Mouse (Mus musculus) myocyte (in vitro differentiated cells): ENCODE data around the gene Gripap1. TPM values are rescaled to one million over a fixed set of nuclear protein-coding genes. Genes with fewer than 3 reads are reported as not detected.
A peak's percentile ranks its signal among the peaks of the same experiment; 100 is the strongest.

Experiments
- H3K27me3 ChIP-seq: one replicate; pipeline ENCODE4 v1.6.1; 2011; ENCODE audit not compliant: control insufficient read depth, insufficient read depth, insufficient read length
- H3K36me3 ChIP-seq: one replicate; pipeline ENCODE4 v1.6.1; 2011; ENCODE audit not compliant: control insufficient read depth, insufficient read depth
- H3K4me2 ChIP-seq: one replicate; pipeline ENCODE4 v1.6.1; 2011; ENCODE audit warnings: low read depth, control low read depth
- H3K4me3 ChIP-seq: one replicate; pipeline ENCODE4 v1.5.1; 2011; ENCODE audit warnings: mild to moderate bottlenecking, control low read depth, moderate library complexity
- H3K79me2 ChIP-seq: one replicate; pipeline ENCODE4 v1.6.1; 2011; ENCODE audit not compliant: control insufficient read depth, insufficient read depth
- H3ac ChIP-seq: one replicate; pipeline ENCODE4 v1.6.1; 2011; ENCODE audit not compliant: control insufficient read depth, insufficient read length
- CEBPB ChIP-seq: IDR thresholded peaks from 2 replicates; pipeline ENCODE4 v1.6.1; 2011; ENCODE audit warnings: mild to moderate bottlenecking, moderate library complexity; ENCODE audit not compliant: poor library complexity, insufficient read depth, severe bottlenecking
- E2F4 ChIP-seq: IDR thresholded peaks from one replicate; pipeline ENCODE4 v1.6.1; 2011; ENCODE audit warnings: mild to moderate bottlenecking, control low read depth, moderate library complexity; ENCODE audit not compliant: insufficient read depth
- MAX ChIP-seq: IDR thresholded peaks from one replicate; pipeline ENCODE4 v1.6.1; 2011; ENCODE audit warnings: low read depth, mild to moderate bottlenecking, control low read depth
- MYOD1 ChIP-seq, 3 experiments: IDR thresholded peaks; one replicate each; pipeline ENCODE4 v1.6.1; 2011; ENCODE audit warnings: control low read depth in 2 of 3, low read depth in 2 of 3, mild to moderate bottlenecking in 2 of 3, moderate library complexity in 1 of 3; ENCODE audit not compliant: insufficient read length in 2 of 3, control insufficient read depth in 1 of 3
- MYOG ChIP-seq, 3 experiments: IDR thresholded peaks; one replicate each; pipeline ENCODE4 v1.6.1; 2011; ENCODE audit warnings: control low read depth in 2 of 3, low read depth in 2 of 3, mild to moderate bottlenecking in 2 of 3; ENCODE audit not compliant: insufficient read length in 2 of 3, control insufficient read depth in 1 of 3, insufficient read depth in 1 of 3
- POLR2A ChIP-seq: IDR thresholded peaks from one replicate; pipeline ENCODE4 v1.6.1; 2011; ENCODE audit warnings: low read depth, mild to moderate bottlenecking, control low read depth, moderate library complexity; ENCODE audit not compliant: insufficient read length
- POLR2AphosphoS2 ChIP-seq: IDR thresholded peaks from one replicate; pipeline ENCODE4 v1.6.1; 2011; ENCODE audit warnings: low read depth, control low read depth; ENCODE audit not compliant: insufficient read length
- REST ChIP-seq: IDR thresholded peaks from one replicate; pipeline ENCODE4 v1.6.1; 2011; ENCODE audit warnings: mild to moderate bottlenecking, control low read depth, moderate library complexity; ENCODE audit not compliant: insufficient read depth, insufficient read length
- SRF ChIP-seq: IDR thresholded peaks from one replicate; pipeline ENCODE4 v1.6.1; 2011; ENCODE audit warnings: low read depth; ENCODE audit not compliant: control insufficient read depth, insufficient read length
- TCF12 ChIP-seq: IDR thresholded peaks from one replicate; pipeline ENCODE4 v1.6.1; 2011; ENCODE audit warnings: mild to moderate bottlenecking, control low read depth; ENCODE audit not compliant: poor library complexity, insufficient read depth, severe bottlenecking
- TCF3 ChIP-seq: IDR thresholded peaks from one replicate; pipeline ENCODE4 v1.6.1; 2011; ENCODE audit warnings: low read depth, control low read depth; ENCODE audit not compliant: insufficient read length
- USF1 ChIP-seq: IDR thresholded peaks from one replicate; pipeline ENCODE4 v1.6.1; 2011; ENCODE audit warnings: low read depth, mild to moderate bottlenecking, control low read depth, moderate library complexity
- polyA plus RNA-seq: library from polyadenylated mRNA; unstranded; fragments of >200 nt; fragmentation: generic; extraction: Trizol; gene quantifications from one replicate; pipeline ENCODE4 v1.2.1, GENCODE M21; 2012; ENCODE audit warnings: missing spikeins

The Gripap1 gene
- polyA plus RNA-seq, 1 experiment, result 19.8 TPM

- Histone ChIP-seq H3ac (no peak overlapping the region), H3K4me2 (peak overlapping the region; percentile 73), H3K27me3 (no peaks in the 10 kb centered on the region), H3K36me3 (peaks cover 4% of the 10 kb centered on the region), H3K4me3 (peak overlapping the region; percentile 62), H3K79me2 (peaks cover 13% of the 10 kb centered on the region)
- TF ChIP-seq TCF3 (no peak), POLR2AphosphoS2 (peak; percentile 61), REST (no peak), MAX (no peak), CEBPB (0 out of 2 replicates have a peak, but pooled peaks have one; percentile 12), USF1 (no peak), E2F4 (no peak), POLR2A (peak; percentile 38), MYOD1 (IDR thresholded peaks at IDR 0.05; ENCODE audit: control insufficient read depth in 1 of 3, insufficient read length in 2 of 3, low read depth in 2 of 3) (no peak), SRF (peak; percentile 58)
Observed at GRCm38 (mm10) chrX:7763631-7764393, 25.8 kb upstream of the Gripap1 start.

GRCm38 (mm10) chrX:7764657-7765280 is 24.8 kb upstream of the Gripap1 start:
- H3K4me2 ChIP-seq, result peak overlapping the region; percentile 73
- no peak for TF ChIP-seq MYOG (IDR thresholded peaks at IDR 0.05; ENCODE audit: control insufficient read depth in 1 of 3, insufficient read depth in 1 of 3, insufficient read length in 2 of 3, low read depth in 2 of 3)
- no peak for TF ChIP-seq MAX
- no peak for TF ChIP-seq CEBPB
- no peak for TF ChIP-seq USF1
- no peak for TF ChIP-seq MYOD1 (IDR thresholded peaks at IDR 0.05; ENCODE audit: control insufficient read depth in 1 of 3, insufficient read length in 2 of 3, low read depth in 2 of 3)
- no peak for TF ChIP-seq POLR2AphosphoS2
- TF ChIP-seq E2F4, result no peak

GRCm38 (mm10) chrX:7765281-7765670 is 24.3 kb upstream of the Gripap1 start:
- Histone ChIP-seq H3K4me3 (peak overlapping the region; percentile 62), H3K27me3 (no peaks in the 10 kb centered on the region), H3K79me2 (peaks cover 13% of the 10 kb centered on the region), H3K4me2 (peak overlapping the region; percentile 73), H3K36me3 (peaks cover 4% of the 10 kb centered on the region), H3ac (no peak overlapping the region)
- no peak for TF ChIP-seq MAX

More at GRCm38 (mm10) chrX:7764657-7765280, 24.8 kb upstream of the Gripap1 start:
- Histone ChIP-seq H3ac (no peak overlapping the region), H3K4me3 (peak overlapping the region; percentile 62), H3K27me3 (no peaks in the 10 kb centered on the region), H3K79me2 (peaks cover 13% of the 10 kb centered on the region), H3K36me3 (peaks cover 4% of the 10 kb centered on the region)

- H3K4me2 ChIP-seq, result peak overlapping the region; percentile 73
- no peaks in the 10 kb centered on the region for H3K27me3 ChIP-seq
- H3ac ChIP-seq, result no peak overlapping the region
- H3K4me3 ChIP-seq, result peak overlapping the region; percentile 62
- peaks cover 13% of the 10 kb centered on the region for H3K79me2 ChIP-seq
- 0 out of 2 replicates have a peak, but pooled peaks have one; percentile 25 for TF ChIP-seq CEBPB
- TF ChIP-seq USF1, result no peak
- H3K36me3 ChIP-seq, result peaks cover 4% of the 10 kb centered on the region
Observed at GRCm38 (mm10) chrX:7765764-7766163, 23.8 kb upstream of the Gripap1 start.

GRCm38 (mm10) chrX:7769302-7770017 is 20.1 kb upstream of the Gripap1 start:
- TF ChIP-seq TCF3, result no peak
- no peak for TF ChIP-seq MAX
- TF ChIP-seq POLR2AphosphoS2, result no peak
- no peak for TF ChIP-seq E2F4
- no peak for TF ChIP-seq SRF
- TF ChIP-seq MYOG (IDR thresholded peaks at IDR 0.05; ENCODE audit: control insufficient read depth in 1 of 3, insufficient read depth in 1 of 3, insufficient read length in 2 of 3, low read depth in 2 of 3), result no peak
- TF ChIP-seq REST, result no peak
- no peak for TF ChIP-seq MYOD1 (IDR thresholded peaks at IDR 0.05; ENCODE audit: control insufficient read depth in 1 of 3, insufficient read length in 2 of 3, low read depth in 2 of 3)
- TF ChIP-seq USF1, result no peak
- TF ChIP-seq CEBPB, result no peak
- TF ChIP-seq TCF12, result no peak
- TF ChIP-seq POLR2A, result no peak
- Histone ChIP-seq H3K4me2 (no peak overlapping the region), H3ac (no peak overlapping the region), H3K4me3 (no peak overlapping the region), H3K79me2 (peaks cover 6% of the 10 kb centered on the region), H3K27me3 (no peaks in the 10 kb centered on the region), H3K36me3 (peaks cover 11% of the 10 kb centered on the region)
